Mouse (Mus musculus) mesoderm, embryonic 11.5 days (tissue): ENCODE measurements around the gene Adamts9.

Experiments
- DNase-seq: peaks from one replicate; pipeline ENCODE4 v3.0.0-alpha.2; 2012; ENCODE audit warnings: low read depth, low spot score

Gene Adamts9

DNA sequence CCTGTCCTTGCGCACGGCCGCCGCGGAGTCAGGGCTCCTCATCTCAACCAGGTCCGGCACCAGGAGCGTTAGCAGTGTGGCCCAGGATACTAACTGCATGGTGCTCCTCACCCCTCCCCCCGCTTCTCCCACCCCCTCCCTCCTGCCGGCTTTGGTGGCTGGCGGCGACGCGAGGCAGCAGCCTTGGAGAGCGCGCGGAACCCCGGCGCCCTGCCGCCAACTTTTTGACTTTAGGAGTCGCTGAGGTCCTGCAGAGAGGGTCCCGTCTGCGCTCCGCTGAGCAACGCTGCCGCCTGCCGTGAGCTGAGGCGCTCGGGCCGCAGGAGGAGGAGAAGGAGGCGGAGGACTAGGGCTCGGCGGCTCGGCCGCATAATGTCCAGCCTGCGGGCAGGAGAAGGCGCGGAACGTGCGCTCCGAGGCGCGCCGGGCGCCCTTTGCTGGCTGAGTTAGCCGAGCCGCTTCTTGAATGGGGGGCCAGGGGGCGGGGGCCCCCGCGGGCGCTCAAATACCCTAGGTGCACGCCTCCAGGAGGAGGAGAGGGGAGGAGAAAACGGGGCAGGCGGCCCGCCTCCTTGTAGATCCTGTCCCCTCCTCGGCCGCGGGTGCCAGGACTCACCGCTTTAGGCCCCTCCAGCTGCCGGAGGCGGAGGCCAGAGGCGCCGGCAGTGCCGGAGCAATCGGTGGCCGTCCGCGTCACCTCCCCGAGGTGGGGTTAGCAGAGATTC lies at the start of gene Adamts9:
Adamts9 (minus strand) TSS at position 436 of the 725 bp plus-strand sequence.
- peak; percentile 80 for DNase-seq

DNA sequence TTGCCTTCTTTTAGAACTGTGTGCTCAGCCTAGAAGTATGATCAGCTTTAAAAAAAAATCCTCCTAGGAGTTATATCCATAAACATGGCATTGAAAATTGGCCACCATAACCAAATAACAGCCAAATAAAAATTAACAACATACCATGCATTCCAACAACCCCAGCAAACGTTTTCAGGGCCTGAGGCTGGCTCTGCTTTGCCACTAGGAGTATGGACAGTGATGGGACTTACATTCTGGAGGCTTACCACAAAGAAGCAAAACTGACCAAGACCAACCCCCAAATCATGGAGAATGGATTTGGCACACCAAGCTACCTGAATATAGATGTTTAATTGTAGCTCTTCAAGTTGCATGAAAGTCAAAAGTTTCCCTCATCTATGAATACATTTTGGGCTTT lies 48.3 kb upstream of the Adamts9 start:
- no peak for DNase-seq

DNA sequence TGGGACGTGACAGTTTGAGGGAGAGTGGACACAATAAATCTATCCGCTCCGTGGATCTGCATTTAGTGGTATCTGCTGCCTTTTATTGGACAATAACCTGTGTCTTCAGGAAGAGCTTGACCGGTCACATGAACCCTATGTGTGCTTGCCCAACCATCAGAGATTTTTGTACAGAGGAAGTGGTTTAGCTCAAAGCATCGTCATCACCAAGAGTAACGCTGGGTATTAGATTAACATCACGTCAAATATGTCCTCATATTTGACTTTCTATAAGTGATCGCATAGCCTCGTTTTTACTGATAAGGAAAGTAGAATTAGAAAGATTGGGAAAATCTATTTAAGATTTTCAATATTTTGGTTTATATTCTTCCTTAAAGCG lies 45.3 kb upstream of the Adamts9 start:
- no peak for DNase-seq

DNA sequence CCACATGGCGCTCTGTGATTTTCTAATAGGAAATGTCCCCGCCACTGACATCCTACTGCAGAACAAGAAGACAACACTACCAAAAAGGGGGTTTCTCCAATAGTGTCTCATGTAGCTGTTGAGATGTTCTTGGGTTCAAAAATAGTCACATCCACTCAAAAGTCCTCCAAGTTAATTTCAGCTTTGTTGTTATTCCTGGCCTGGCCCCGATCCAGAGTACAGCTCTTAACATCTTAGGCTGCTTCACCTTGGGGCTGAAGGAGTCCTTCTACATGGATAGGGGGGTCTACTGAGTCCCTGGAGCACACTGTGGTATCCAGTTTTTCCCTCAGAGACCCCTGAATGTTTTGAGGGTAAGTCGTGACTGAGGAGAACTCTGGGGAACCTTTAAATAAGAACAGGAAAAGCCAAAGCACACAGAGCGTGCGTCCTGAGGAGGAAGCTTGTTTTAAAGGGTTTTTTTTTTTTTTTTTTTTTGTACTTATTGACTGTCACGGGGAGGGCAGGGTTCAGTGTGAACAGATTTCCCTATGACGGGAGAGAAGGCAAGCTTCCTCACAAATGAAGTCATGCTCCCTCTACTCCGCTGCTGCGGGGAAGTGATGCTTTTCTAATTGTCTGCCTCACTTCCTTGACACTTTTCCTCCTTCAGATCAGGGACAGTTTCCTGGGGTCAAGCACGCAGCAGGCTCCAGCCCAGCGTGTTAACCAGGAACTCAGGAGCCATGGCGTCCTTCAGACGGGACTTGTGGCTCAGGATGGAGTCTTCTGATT lies 44.7 kb upstream of the Adamts9 start:
- no peak for DNase-seq

DNA sequence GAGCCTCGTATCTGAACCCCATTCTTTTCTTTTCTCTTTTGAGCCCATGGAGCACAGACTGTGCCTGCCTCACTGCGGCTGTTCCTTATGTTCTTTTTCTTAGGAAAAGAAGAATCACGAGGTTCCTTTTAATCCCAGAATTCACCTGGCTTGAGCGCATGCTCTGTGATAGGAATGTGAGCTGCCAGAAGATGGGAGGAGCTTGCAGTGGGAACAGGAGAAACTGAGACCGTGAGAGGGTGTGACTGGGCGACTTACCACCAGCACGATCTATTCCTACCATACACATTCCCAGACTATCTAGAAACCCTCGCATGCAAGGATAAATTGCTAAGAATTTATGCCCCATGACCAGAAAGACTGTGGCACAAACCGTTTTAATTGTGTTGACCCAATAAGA lies 44.1 kb upstream of the Adamts9 start:
- no peak for DNase-seq

DNA sequence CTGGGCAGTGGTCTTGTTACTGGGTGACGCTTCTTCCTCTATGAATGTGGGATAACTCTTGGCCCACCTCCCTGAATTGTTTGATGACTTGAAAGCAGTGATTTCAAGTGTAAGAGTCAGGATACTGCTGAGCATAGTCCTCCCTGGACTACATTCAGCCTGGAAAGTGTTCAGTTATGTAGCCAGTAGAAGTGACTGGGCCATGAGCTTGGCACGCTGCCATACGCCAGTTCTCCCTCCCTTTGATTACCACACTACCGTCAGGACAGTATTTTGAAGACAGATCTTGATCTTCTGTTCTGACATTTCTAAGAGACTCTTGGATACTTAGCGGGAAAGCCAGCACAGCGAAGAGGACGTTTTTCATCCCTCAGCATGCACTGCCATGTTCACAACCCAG lies 40.1 kb upstream of the Adamts9 start:
- DNase-seq, result no peak

DNA sequence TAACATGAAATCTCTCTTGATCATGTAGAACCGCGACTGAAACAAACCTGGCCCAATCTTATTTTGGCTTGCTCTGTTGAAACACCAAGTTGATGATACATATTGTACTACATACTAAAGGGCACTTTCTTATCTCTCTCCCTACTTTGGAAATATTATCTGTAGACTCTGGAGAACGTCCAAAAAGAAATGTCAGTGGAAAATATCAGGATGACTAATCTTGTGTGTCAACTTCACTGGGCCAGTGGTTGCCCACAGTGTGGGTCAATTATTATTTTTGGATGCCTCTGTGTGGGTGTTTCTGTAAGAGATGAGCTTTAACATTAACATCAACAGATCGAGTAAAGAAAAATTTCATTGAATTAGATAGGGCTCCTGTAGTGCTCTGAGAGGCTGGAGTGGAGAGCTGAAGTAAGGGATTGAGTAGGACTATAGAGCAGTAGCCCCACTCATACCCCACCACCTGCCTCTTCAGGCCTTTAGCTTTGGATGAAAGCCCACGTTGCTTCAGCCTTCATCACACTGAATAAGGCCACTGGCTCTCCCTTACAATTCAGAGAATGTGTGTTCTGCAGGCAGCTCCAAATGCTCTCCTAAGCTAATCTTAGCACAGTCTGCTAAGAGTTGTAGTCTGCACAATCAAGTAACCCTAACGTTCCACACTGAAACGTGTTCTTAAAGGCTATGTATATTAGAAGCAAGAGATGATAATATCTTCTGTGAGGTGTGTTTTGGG lies 38.3 kb upstream of the Adamts9 start:
- no peak for DNase-seq

DNA sequence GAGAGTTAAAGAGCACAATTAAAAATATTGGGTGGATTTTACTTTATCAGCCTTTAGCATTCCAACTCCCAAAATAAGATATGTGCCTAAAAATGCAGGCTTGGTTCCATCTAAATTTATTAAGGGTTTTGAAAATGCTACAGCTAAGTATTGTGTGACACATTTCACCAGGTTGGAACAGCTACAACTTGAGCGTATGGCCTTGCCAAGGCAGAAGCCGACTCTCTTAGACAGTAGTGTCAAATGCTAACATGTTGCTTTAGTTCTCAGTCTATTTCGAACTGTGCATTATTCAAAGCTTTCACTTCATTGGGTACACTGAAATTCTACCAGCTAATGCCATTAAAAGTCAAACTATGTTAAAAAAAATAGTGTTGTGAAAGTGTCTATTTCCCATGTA lies 30.0 kb upstream of the Adamts9 start:
- DNase-seq, result no peak

DNA sequence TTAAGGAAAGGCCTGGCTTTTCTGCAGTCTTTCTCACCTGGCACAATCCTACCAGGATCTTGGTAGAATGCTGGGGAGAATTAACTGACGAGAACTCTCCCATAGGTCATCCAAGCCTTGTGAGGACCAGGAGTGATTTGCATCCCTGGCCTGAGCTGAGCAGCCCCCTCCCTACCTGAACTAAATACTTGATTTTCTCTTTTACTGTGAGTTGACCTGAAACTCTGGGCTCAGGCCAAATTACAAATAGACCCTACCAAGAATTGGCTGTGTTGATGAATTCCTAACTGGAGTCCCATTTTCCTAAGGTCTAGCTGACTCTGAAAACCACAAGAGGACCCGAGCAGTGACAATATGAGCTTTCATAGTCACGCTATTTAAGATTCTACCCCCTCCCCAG lies 25.4 kb upstream of the Adamts9 start:
- no peak for DNase-seq

DNA sequence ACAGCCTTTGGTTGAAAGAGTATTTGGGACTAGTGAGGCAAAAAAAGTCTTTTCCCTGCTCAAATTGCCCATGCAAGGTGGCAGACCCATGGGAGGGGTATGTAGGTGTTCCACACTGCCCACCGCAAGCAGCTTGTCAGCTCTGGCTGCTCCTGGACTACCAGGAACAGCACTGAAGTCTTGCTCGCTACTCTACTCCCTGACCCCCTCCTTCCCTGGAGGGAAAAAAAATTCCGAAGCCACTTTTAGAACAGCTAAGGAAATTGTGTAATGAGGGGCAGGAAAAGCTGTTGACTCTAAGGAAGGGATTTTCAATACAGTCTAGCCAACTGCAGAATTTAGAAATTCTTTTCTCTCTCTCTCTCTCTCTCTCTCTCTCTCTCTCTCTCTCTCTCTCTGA lies 24.9 kb upstream of the Adamts9 start:
- no peak for DNase-seq

DNA sequence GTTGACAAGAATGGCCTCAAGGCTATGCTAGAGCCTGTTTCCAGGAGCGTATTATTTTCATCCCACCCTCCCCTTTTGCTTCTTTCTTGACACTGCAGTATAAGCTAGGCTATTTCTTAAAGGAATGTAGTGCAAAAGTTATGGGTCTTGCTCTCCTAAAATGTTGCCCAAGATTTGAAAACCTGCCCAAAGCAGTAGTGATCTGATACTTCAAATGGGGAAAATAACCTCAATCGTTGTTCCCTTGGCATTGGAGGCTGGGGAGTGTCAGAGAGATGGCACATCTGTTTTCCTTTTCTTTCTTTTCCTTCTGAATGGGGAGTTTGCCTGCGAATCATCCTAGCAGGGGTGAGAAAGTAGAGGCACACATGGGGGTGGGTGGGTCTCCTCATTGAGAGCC lies 19.7 kb upstream of the Adamts9 start:
- no peak for DNase-seq

DNA sequence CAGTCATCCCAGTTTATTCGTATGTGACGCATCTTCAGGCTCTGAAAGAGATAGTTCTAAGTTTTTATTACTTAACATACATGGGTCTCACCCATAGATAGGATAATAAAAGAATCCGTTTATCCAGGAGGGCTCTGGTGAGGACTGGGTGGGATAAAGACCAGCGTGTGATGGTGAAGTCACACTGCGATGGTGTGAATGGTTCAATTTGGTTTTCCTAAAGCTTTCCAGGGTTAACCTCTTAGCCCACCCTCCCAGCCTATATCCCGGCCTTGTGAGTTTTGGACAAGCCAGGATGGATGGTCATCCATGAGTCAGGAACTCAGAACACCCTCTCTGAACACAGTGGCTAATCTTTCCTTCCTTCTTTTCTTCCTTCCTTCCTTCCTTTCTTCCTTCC lies 17.7 kb upstream of the Adamts9 start:
- no peak for DNase-seq

DNA sequence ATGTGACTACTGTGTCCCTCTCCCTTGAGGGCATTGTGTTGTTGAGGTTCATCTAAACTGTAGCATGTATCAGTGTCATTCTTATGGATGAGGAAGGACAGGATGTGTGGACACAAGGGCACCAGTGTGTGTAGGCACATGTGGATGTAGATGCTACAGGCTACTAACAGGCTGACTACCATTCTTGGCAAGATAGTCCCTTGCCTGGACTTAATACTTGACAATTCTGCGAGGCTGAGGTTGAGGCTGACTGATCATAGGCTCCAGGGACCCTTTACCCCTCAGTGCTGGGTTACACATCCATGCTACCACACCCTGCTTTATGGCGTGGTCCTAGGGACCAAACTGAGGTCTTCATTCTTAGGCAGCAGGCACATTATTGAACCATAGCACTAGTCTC lies 16.1 kb upstream of the Adamts9 start:
- no peak for DNase-seq

DNA sequence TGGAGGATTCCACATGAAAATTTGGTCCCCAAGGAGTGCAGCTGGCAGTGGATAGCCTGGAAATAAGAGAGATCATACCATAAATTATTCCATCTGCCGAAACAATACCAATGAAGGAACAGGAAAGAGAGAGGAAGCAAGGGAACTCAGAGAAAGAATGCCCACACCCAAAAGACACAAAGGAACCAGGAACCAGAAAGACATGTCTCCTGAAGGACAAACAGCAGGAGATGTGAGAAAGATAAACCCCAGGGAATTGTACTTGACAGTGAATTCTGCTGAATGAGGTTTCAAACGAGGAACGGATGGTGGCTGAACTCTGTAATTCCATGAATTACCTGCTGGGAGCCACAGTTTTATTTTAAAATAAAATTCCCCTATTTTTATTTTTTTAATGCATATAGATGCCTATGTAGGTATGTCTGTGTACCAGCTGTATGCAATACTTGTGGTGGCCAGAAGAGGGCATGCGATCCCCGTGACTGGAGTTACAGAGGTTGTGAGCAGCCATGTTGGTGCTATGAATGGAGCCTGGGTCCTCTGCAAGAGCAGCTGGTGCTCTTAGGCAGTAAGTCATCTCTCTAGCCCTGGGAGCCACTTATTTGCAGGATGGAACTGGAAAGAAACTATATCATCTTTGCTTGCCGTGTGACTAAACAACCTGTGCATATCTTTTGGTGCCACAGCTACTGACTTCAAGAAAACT lies 4.2 kb upstream of the Adamts9 start:
- no peak for DNase-seq

DNA sequence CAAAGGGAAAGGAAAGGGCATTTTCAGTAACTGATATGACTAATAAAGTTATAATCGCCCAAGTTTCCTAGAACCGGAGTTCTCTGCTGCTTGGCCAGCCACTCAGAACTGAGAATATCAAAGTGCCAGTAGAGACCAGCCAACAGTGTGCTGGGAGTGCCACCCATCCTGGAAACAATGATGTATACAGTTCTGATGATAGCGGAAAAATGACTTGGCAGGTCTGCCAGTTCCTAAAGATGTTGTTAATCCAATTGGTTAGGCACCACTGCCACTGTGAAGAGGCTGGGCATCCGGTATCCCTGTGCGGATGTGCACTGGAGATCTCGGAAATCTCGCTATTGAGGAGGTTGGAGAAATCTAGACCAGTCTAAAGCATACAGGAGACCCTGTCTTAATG lies 1.4 kb upstream of the Adamts9 start:
- no peak for DNase-seq

DNA sequence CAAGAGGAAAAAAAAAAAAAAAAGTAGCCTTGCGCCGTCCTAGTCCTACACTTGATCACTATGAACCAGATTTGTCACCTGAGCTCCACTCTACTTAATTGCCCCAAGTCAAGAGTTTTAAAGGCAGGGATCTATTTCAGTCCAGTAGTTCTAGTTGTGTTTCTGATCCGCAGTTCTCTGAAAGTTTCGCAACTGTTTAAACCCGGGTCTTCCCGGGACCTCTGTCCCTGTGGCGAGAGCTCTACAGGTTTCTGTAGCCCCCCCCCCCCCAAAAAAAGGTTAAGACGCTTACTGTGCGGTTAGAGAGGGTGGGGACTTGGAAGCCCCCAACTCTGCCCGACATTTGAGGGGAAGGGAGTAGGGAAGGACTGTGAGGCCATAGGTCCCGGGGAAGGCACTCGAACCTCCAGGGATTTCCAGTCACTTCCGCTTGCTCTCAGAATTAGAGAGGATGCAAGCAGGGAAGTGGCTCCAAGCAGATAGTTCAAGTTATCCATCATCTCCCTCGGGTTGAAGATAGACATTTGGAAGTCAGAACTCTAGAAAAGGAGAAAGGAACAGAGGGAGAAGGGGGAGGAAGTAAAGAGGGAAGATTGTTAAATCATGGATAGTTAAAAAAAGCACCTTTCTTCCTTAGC lies 875 bp upstream of the Adamts9 start:
- DNase-seq, result no peak

DNA sequence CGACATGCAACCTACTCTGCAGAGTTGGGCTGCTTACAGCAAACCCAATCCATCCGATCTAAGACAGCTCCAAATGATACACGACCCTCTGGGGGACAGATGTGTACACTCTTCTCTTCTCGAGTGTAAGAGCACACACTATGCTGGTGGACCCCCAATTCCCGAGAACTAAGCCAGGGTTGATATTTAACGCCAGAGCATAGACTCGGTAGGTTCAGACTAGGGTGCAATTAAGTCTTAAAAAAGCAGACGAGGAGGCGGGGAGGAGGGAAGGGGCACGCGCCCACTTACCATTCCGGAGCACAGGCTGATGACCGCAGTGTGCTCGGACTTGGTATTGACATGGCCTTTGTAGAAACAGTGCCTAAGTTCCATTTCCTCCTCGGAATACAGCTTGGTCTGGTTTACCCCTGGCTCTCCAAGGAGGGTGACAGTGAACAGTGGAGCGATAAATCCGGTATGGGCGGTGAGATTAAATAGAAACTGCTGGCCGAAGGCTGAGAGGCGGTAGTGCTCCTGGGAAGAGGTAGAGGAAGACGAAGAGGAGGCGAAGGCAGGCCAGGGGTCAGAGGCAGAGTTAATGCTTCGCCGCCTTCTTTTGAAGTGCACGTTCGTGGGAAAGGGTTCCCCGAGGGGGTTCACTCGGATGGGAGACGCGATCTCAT lies 1.4 kb downstream of the Adamts9 start:
- DNase-seq, result peak; percentile 28

DNA sequence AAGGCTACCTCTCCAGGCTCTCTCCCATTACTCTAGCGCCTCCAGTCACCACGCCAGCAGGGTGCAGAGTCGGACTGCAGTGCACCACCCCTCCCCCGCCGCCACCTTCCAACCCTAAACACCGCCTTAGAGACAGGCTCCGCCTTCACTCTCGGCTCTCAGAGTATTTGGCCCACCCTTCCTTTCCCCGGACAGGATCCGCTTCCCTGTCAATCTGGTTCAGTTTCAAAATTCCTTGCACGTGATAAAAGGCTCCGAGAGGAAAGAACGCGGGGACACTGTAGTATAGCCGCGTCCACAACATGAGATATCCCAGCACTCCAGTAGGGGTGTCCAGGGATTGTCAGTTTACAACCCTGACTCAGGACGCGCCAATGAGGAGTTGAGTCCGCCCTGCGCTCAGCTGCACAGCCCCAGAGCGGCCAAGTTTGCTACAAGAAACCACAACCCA lies 2.0 kb downstream of the Adamts9 start:
- DNase-seq, result peak; percentile 83

DNA sequence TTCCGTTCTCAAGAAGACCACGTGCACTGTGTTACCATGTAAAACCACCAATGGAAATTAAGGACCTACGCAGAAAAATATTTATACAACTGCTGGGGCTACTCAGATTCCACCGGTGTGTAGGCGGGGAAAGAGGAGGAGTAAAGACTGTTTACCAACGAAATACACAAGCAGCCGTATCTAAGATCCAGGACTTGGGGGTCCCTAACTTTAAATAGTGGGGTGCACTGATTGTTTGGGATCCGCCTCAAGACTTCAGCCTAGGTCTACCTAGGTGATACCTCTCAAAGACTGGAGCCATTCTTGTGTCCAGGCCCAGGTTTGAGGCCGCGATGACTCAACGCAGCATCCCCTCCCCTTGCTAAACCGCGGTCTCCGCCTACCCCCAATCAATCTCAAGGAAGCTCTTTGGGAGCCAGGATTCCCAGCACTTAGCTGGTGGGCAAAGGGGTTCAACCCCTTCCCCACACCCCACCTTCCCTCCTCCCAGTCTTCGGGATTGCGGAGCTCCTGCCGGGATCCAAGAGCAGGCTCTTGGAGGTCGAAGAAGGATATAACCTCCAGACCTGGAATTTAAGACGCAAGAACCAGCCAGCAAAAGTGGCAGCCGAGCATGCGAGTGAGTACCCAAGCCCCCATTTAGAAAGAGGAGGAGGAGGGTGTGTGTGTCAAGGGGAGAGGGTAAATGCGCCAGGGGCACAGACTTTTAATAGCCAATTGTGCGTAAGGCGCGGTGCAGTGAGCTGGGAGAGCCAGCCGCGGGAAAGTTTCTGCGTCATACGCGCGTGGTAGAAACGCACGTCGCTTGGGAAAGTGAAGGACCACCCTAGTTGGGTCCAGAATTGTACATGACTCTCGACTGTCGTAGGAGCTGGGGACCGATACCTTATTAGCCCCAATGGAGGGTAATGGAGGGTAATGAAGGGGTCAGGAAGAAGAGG lies 2.8 kb downstream of the Adamts9 start:
- DNase-seq, result peak; percentile 52

DNA sequence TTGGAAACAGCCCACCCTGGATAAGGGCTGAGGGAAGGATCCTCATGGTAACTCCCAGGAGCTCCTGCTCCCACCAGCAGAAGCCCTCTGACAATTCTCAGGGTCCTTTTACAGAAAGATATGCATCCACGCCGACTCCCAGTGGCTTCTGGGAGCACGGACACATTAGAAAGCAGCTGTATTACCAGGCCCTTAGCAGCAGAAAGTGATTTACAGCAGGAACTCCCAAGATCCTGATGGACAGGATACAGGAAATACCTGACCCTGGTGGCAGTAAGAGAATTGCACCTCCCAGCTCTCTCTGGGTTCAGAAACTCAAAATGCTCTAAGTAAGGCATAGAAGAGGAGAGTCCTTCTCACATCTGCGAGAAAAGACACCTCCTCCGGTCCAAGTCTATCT lies 15.0 kb downstream of the Adamts9 start:
- DNase-seq, result no peak
